Mouse (Mus musculus) stomach, embryonic 15.5 days (tissue): ENCODE data around the gene Ngb. TPM values are rescaled to one million over a fixed set of nuclear protein-coding genes. Genes with fewer than 3 reads are reported as not detected.

Experiments
- polyA plus RNA-seq: library from polyadenylated mRNA; unstranded; fragments of >200 nt; fragmentation: Nextera tagmentation; extraction: Ambion mirVana; gene quantifications from 2 replicates; pipeline ENCODE4 v1.2.1, GENCODE M21; 2015

Gene Ngb
- polyA plus RNA-seq, 1 experiment from 2014 or later = 2.4 TPM

Other genes starting within 250 kb of the Ngb start
- 28.4 and 29.3 TPM in 2 replicates for gene Irf2bpl, start 217.7 kb downstream of the Ngb start, polyA plus RNA-seq
- 15.4 and 15.7 TPM in 2 replicates for gene Cipc, start 155.5 kb downstream of the Ngb start, polyA plus RNA-seq
- 0.42 and 0.53 TPM in 2 replicates for gene Zdhhc22, start 112.1 kb downstream of the Ngb start, polyA plus RNA-seq
- gene Tmem63c, start 81.2 kb downstream of the Ngb start, polyA plus RNA-seq = 0.76 and 1.2 TPM in 2 replicates
- gene Gstz1, start 44.6 kb upstream of the Ngb start, polyA plus RNA-seq = 37.5 and 38.0 TPM in 2 replicates
- gene Pomt2, start 45.4 kb upstream of the Ngb start, polyA plus RNA-seq = 12.3 and 16.7 TPM in 2 replicates
- 1.7 and 2.5 TPM in 2 replicates for gene Samd15, start 97.2 kb upstream of the Ngb start, polyA plus RNA-seq
- 2.1 and 2.2 TPM in 2 replicates for gene Tmed8, start 97.9 kb upstream of the Ngb start, polyA plus RNA-seq
- 0.37 and 0.59 TPM in 2 replicates for gene Noxred1, start 136.2 kb upstream of the Ngb start, polyA plus RNA-seq
- 35.6 TPM in 2 replicates for gene Vipas39, start 163.7 kb upstream of the Ngb start, polyA plus RNA-seq
- 206 and 228 TPM in 2 replicates for gene Ahsa1, start 163.9 kb upstream of the Ngb start, polyA plus RNA-seq
- 0.44 and 0.54 TPM in 2 replicates for gene Ism2, start 197.2 kb upstream of the Ngb start, polyA plus RNA-seq